Mouse (Mus musculus) large intestine, adult 2 months (tissue): Measurements from ENCODE around the gene Dynlrb1. TPM values are rescaled to one million over a fixed set of nuclear protein-coding genes. Genes with fewer than 3 reads are reported as not detected.

ENCODE experiments used
- DNase-seq: peaks from one replicate; pipeline ENCODE4 v3.0.0-alpha.2; 2012; ENCODE audit warnings: low read depth, low spot score
- WGBS: fragments of 180-500 bp; shearing (Covaris S2); methylation state at CpG from one replicate; pipeline ENCODE4 v1.1.7; 2018; 5-methylcytosine and 5-hydroxymethylcytosine counted together
- polyA plus RNA-seq: library from polyadenylated mRNA; depleted of rRNA; stranded (reverse); fragments of >200 nt; gene quantifications from 2 replicates; pipeline ENCODE4 v1.2.3, GENCODE M21; 2012; rRNA removed

Dynlrb1 gene
- polyA plus RNA-seq, 1 experiment = 262 TPM

DNA sequence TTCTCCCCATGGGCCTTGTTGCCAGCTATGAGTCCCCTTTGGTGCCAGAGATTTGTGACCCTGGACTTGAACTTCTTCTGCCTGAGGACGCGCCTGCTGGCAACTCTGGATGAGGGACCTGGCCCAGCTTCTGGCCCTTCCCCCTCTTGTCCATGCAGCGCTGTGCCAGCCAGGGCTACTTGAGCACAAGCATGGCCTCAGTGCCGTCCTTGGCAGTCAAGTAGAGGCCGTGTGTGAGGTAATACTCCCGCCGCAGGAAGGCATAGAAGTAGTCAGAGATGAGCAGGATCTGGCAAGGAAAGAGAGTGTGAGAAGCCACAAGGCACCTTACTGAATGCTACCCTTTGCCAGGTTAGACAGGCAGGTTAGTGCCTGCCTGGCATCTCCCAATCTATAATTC lies 42.0 kb downstream of the Dynlrb1 start:
- 92% methylated on average over 7 of the region's 7 CpGs for whole genome bisulfite sequencing
- no peak for DNase-seq

DNA sequence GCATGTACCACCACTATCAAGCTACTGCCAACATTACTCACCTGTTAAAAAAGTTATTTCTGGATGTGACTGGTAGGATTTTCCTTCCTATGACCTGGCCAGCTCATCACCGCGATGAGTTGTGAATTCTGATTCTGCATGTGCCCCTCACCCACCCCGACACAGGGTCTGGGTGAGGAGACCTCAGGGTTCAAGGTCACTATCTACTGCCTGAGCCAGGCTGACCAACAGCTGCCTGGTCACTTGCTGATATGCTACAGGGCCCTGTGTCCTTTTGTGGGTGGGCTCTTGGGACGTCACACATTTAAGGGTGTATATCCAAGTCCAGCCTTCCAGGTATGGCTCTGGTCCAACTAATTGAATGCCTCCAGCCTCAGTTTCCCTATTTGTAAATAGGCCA lies 42.8 kb downstream of the Dynlrb1 start:
- DNase-seq = no peak
- 85% methylated on average over 4 of the region's 4 CpGs for WGBS

DNA sequence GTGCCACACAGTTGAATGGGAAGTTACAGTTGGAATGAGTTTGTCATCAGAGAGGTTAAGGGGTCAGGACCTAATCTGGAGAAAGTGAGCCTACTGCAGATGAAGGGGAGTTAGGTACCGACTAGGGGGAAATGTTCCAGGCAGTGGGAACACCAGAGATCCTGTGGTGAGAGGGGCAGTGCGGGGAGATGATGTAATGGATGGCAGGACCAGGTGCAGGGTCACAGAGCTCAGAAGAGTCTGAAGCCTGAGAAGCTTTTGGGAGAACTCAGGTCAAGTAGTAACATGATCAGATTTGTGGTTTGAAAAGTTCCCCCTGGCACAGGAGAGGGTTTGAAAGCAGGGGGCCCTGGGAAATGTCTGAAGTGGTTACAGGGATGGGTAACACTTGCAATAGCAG lies 43.8 kb downstream of the Dynlrb1 start:
- no peak for DNase-seq
- 82% methylated on average over 2 of the region's 2 CpGs for WGBS

DNA sequence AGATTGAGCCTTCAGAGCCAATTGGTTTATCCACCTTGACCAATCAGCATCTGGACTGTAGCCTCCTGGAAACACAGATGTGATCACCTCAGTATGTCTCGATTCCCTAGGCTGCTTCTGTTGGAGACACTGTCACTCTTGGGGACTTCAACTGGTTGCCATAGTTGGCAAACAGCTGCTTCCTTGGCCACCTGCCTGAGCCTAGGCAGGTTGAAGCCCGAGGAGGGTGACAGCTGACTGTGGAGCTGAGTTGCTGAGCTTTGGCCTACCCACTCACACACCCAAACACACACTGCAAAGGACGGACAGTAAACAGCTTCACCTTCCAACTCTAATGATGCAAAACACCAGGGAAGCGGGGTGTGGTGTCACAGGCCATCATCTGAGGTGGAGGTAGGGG lies 47.5 kb downstream of the Dynlrb1 start:
- WGBS = 69% methylated on average over 4 of the region's 4 CpGs

DNA sequence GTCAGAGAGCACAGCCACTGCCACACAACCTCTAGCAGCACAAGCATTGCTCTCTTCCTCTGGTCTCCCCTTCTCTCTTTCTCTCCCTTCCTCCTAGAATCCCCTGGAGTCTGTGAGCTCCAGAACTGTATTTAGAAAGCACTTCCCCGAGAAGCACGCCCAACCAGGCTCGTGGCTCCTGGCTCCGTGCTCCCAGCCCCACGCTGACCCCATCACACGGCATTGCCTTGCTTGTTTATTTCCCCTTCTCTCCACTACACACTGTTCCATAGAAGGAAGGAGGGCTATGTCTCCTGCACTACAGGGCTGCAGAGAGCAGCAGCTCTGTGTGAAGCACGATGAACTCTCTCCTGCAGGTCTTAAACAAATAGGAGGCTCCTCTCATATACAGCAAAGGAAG lies 48.3 kb downstream of the Dynlrb1 start:
- DNase-seq = no peak
- 63% methylated on average over 7 of the region's 7 CpGs for WGBS

More for the DNA sequence above, 47.5 kb downstream of the Dynlrb1 start:
- DNase-seq = no peak

DNA sequence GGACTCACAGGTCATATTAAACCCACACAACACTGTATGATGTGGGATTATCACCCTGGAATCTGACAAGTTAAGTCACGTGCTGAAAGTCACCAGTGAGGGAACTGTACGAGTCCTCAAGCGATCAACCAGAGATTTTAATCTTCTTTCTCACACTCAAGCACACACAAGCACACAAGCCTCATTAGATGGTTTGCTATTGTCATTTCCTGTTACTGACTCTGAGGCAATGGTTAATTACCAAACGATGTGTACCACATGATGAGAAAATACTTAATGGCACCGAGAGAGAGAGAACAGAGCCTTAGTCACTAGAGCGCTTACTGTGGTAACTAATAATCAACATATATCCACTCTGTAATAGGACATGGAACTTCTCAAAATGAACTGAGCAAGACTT lies 49.4 kb downstream of the Dynlrb1 start:
- WGBS = 77% methylated on average over 6 of the region's 6 CpGs
- no peak for DNase-seq

DNA sequence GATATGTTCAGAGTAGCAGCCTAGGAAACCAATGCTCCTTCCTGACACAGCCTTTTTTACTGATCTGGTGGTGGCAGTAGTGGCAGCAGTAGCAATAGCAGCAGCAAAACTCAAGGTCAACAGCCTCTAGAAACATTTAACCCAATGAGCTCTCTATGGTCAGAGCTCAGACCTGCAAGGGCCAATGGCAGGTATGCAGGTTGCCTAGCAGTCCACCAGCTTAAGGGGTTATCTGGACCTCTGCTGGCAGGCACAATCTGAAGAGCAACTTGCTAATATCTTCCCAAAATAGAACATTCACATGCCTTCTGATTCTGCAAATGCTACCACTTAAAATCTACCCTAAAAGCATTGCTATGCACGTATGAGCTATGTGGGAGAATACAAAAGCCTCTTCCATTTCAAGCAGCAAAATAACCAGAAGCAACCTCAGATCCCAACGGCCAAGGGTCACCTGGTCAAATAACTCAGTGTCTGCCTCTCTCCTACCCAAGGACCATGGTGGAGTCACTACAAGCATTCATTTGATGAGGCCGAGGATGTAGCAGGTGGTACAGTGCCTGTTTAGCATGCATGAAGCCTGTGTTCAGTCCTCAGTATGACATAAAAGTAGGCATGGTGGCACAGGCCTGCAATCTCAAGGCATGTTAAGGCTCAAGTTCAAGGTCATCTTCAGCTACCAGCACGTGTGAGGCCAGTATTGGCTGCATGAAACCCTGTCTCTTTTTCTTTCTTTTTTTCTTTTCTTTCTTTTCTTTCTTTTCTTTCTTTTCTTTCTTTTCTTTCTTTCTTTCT lies 51.3 kb downstream of the Dynlrb1 start:
- WGBS = 84% methylated on average over 4 of the region's 4 CpGs
- no peak for DNase-seq

DNA sequence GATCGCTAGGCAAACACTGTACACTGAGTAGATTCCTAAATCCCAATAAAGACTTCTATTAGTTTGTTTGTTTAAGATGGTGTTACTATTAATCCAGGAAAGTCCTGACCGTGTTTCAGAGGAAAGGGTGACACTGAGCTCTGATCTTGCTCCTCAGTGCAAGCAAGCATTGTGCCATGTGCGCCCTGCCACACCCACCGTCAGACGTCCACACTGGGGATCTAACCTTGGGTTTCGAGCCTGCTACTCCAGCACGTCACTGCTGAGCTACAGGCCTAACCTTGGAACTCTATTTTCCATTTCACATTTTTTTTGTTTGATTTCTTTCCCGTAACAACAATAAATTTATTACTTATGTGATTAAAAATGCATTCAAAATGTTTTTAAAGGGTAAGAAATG lies 53.7 kb downstream of the Dynlrb1 start:
- DNase-seq = no peak
- 90% methylated on average over 8 of the region's 8 CpGs for WGBS

DNA sequence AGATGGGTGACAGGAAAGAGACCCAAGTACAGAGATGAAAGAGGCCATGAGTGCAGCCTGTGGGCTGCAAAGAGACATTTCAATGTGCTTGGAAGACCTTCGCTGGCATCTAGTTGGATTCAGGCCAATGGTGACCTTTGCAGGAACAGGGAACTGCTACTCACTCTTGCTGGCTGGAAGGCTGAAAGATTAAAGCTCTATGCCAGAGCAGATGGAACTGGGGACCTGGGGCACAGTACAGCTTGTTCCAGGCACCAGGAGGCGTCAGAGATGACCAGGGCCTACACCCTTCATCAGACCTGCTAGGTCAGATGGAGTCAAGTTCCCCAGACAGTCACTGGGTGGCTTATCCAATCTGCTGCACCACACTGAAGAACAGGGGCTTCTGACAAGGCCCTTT lies 57.0 kb downstream of the Dynlrb1 start:
- 84% methylated on average over 2 of the region's 2 CpGs for WGBS
- no peak for DNase-seq

DNA sequence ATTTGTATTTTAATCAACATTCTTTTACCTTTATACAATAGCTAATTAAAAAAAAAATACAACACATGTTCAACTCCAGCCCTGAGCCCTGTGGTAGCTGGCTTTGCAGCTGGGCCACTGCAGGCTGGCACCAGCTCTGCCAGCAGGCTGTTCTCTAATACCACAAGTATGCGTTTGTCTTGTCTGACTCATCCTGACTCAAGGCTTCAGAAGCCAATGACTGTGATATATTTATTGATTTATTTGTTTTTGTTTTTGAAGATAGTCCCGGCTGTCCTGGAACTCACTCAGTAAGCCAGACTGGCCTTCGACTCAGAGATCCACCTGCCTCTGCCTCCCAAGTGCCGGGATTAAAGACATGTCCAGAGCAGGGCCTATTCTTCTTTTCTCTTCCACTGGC lies 57.6 kb downstream of the Dynlrb1 start:
- DNase-seq = no peak
- WGBS = 71% methylated on average over 4 of the region's 4 CpGs

DNA sequence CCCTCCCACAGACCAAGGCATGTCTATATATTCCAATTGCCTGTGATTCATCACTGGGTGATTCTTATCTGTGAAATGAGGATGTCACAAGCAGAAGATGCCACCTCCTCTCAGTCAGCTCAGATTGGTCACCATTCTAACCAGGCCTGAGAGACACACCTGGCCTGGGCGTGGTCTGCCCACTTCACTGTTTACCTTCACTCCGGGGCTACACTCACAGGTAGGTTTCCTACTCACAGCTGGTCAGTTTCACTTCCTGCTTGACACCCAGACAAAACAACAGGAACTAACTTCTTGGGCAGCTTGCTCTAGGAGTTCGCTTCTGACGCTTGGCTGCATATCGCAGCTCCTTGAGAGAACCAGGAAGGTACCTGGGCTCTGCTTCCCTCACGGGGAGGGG lies 59.1 kb downstream of the Dynlrb1 start:
- 36% methylated on average over 6 of the region's 6 CpGs for WGBS
- DNase-seq = peak; percentile 59

DNA sequence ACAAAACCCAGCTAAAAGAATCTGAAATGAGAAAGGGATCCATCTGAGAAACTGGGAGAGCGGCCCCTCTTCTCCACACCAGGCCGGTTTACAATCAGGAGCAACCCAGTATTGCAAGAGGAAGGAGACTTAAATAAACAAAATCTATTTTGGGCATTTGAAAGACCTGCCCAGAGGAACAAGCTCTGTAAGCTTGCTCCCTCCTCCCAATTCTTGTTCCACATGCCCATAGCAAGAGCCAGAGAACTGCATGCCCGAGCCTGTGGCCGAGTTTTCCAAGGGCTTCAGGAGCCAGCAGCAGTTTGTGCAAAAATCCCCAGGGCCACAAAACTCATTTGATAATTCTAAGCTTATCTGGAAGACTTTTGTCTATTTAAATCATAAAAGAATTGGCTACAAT lies 63.2 kb downstream of the Dynlrb1 start:
- DNase-seq = no peak
- 67% methylated on average over 4 of the region's 4 CpGs for WGBS

Other genes starting within 250 kb of the Dynlrb1 start
- 0.04 and 0.05 TPM in 2 replicates for gene Gm14226, start 218.3 kb upstream of the Dynlrb1 start, polyA plus RNA-seq
- 139 and 157 TPM in 2 replicates for gene Ahcy, start 162.0 kb upstream of the Dynlrb1 start, polyA plus RNA-seq
- 13.9 and 19.6 TPM in 2 replicates for gene Itch, start 103.0 kb upstream of the Dynlrb1 start, polyA plus RNA-seq
- 75.9 and 92.6 TPM in 2 replicates for gene Map1lc3a, start 39.8 kb downstream of the Dynlrb1 start, polyA plus RNA-seq
- gene Pigu, start 120.9 kb downstream of the Dynlrb1 start, polyA plus RNA-seq = 41.5 and 42.2 TPM in 2 replicates
- gene Trp53inp2, start 144.5 kb downstream of the Dynlrb1 start, polyA plus RNA-seq = 59.2 and 83.3 TPM in 2 replicates
- gene Ncoa6, start 237.4 kb downstream of the Dynlrb1 start, polyA plus RNA-seq = 12.4 and 38.9 TPM in 2 replicates